Mouse (Mus musculus): ENCODE results near the gene Pkig. TPM values are rescaled to one million over a fixed set of nuclear protein-coding genes. Genes with fewer than 3 reads are reported as not detected.

The Pkig gene
- 56.6 TPM for polyA plus RNA-seq (2015; fragmentation: Illumina TruSeq; extraction: RNeasy Lipid Tissue Mini Kit (QIAGEN cat#74804); ENCODE audit: insufficient read depth, low replicate concordance)

GRCm38 (mm10) chr2:163657975-163658886 lies at the start of gene Pkig:
Gene Pkig, plus strand, starts transcription at chr2:163658386.

GRCm38 (mm10) chr2:163644575-163645385 lies 13.4 kb upstream of the Pkig start, which contains the start of gene Serinc3:
Gene Serinc3, minus strand, starts transcription at chr2:163645131.

GRCm38 (mm10) chr2:163749647-163750611 lies 91.7 kb downstream of the Pkig start, which contains the start of gene Ada:
Gene Ada, minus strand, starts transcription at chr2:163750239.

Other genes with a start within 250 kb of the Pkig start
- gene Oser1, start 233.7 kb upstream of the Pkig start, polyA plus RNA-seq (2015; fragmentation: Illumina TruSeq; extraction: RNeasy Lipid Tissue Mini Kit (QIAGEN cat#74804); ENCODE audit: insufficient read depth, low replicate concordance): 74.7 TPM
- gene Gdap1l1, start 219.9 kb upstream of the Pkig start, polyA plus RNA-seq (2015; fragmentation: Illumina TruSeq; extraction: RNeasy Lipid Tissue Mini Kit (QIAGEN cat#74804); ENCODE audit: insufficient read depth, low replicate concordance): not detected
- 5.3 TPM for gene Fitm2, start 185.8 kb upstream of the Pkig start, polyA plus RNA-seq (2015; fragmentation: Illumina TruSeq; extraction: RNeasy Lipid Tissue Mini Kit (QIAGEN cat#74804); ENCODE audit: insufficient read depth, low replicate concordance)
- not detected for gene R3hdml, start 166.1 kb upstream of the Pkig start, polyA plus RNA-seq (2015; fragmentation: Illumina TruSeq; extraction: RNeasy Lipid Tissue Mini Kit (QIAGEN cat#74804); ENCODE audit: insufficient read depth, low replicate concordance)
- gene Hnf4a, start 151.6 kb upstream of the Pkig start, polyA plus RNA-seq (2015; fragmentation: Illumina TruSeq; extraction: RNeasy Lipid Tissue Mini Kit (QIAGEN cat#74804); ENCODE audit: insufficient read depth, low replicate concordance): not detected
- 119 TPM for gene Ttpal, start 56.1 kb upstream of the Pkig start, polyA plus RNA-seq (2015; fragmentation: Illumina TruSeq; extraction: RNeasy Lipid Tissue Mini Kit (QIAGEN cat#74804); ENCODE audit: insufficient read depth, low replicate concordance)
- gene Serinc3, start 13.3 kb upstream of the Pkig start, polyA plus RNA-seq (2015; fragmentation: Illumina TruSeq; extraction: RNeasy Lipid Tissue Mini Kit (QIAGEN cat#74804); ENCODE audit: insufficient read depth, low replicate concordance): 1,018 TPM
- gene Ada, start 91.9 kb downstream of the Pkig start, polyA plus RNA-seq (2015; fragmentation: Illumina TruSeq; extraction: RNeasy Lipid Tissue Mini Kit (QIAGEN cat#74804); ENCODE audit: insufficient read depth, low replicate concordance): 7.8 TPM
- 1.0 TPM for gene Ccn5, start 162.5 kb downstream of the Pkig start, polyA plus RNA-seq (2015; fragmentation: Illumina TruSeq; extraction: RNeasy Lipid Tissue Mini Kit (QIAGEN cat#74804); ENCODE audit: insufficient read depth, low replicate concordance)
- gene Kcnk15, start 195.3 kb downstream of the Pkig start, polyA plus RNA-seq (2015; fragmentation: Illumina TruSeq; extraction: RNeasy Lipid Tissue Mini Kit (QIAGEN cat#74804); ENCODE audit: insufficient read depth, low replicate concordance): not detected